In genomic region chr2:115516824-115517223, GRCm38 (mm10) we compare ENCODE assay signal across 24 mouse cellular contexts.
A peak's percentile ranks its signal among the peaks of the same experiment; 100 is the strongest.
DNase-seq lines count a peak whose midpoint lies in the region; ATAC-seq and TF ChIP-seq lines count a peak whose summit lies in the region.
"Had no signal": no experiment of that assay in that cellular context is flagged by ENCODE, and none has a peak within 500 bp of the region (broad histone marks: within the 10 kb centered on the region; RNA-seq: fewer than 3 reads in every experiment).

No protein-coding gene starts in this region.

- H3K4me2 ChIP-seq in kidney, embryonic 16.5 days (replicated peaks; ENCODE audit: low read depth, low read length), result no peak overlapping the region
- H3K4me2 ChIP-seq in intestine, embryonic 16.5 days (ENCODE audit: low read depth, low read length), result no peak overlapping the region
- no peak overlapping the region for H3K4me2 ChIP-seq in forebrain, postnatal 0 days (ENCODE audit: low read depth)
- H3K4me2 ChIP-seq: forebrain, embryonic 13.5 days; hindbrain, embryonic 12.5 days; limb, embryonic 12.5 days; liver, embryonic 12.5 days; midbrain, embryonic 11.5 days had no signal

- no peak for TF ChIP-seq POLR2A in brain, embryonic 14.5 days (IDR thresholded peaks at IDR 0.05; ENCODE audit: borderline replicate concordance, extremely low read depth, insufficient read depth, insufficient read length, poor library complexity, severe bottlenecking)

- peak; percentile 31 for DNase-seq in embryo, embryonic 11 days
- DNase-seq in embryo, embryonic 10 days (ENCODE audit: low spot score), result no peak
- no peak for DNase-seq in kidney, postnatal 36 days
- peak; percentile 27 for DNase-seq in brain, embryonic 14.5 days (ENCODE audit: low read depth)
- DNase-seq in testis, postnatal 10 days (ENCODE audit: low spot score), result no peak
- DNase-seq in forebrain, postnatal 0 days, result no peak
- DNase-seq: adrenal gland, postnatal 10 days; cerebellum, adult 11-12 months; cerebellum, postnatal 36 days; gastrocnemius, postnatal 25 days; right cerebral cortex, adult 18-20 months; thymus, adult 18-20 months; thymus, postnatal 4 days had no signal

- H3K9me3 ChIP-seq in kidney, embryonic 16.5 days (ENCODE audit: low read length), result no peaks in the 10 kb centered on the region
- no peaks in the 10 kb centered on the region for H3K9me3 ChIP-seq in intestine, embryonic 16.5 days (ENCODE audit: control insufficient read depth, low read length)
- H3K9me3 ChIP-seq in forebrain, postnatal 0 days (ENCODE audit: low read length), result no peaks in the 10 kb centered on the region
- H3K9me3 ChIP-seq: forebrain, embryonic 13.5 days; hindbrain, embryonic 12.5 days; limb, embryonic 12.5 days; liver, embryonic 12.5 days had no signal

- 38% methylated on average over 2 of the region's 2 CpGs for WGBS in kidney, embryonic 16.5 days
- WGBS in intestine, embryonic 16.5 days, result 57% methylated on average over 2 of the region's 2 CpGs
- WGBS in forebrain, postnatal 0 days, result 50% methylated on average over 2 of the region's 2 CpGs

- no peak overlapping the region for H3K9ac ChIP-seq in kidney, embryonic 16.5 days (replicated peaks; ENCODE audit: low read length)
- no peak overlapping the region for H3K9ac ChIP-seq in intestine, embryonic 16.5 days (ENCODE audit: low read depth, low read length)
- no peak overlapping the region for H3K9ac ChIP-seq in forebrain, postnatal 0 days
- H3K9ac ChIP-seq: forebrain, embryonic 13.5 days; hindbrain, embryonic 12.5 days; limb, embryonic 12.5 days; liver, embryonic 12.5 days had no signal

- no peak for ATAC-seq in kidney, embryonic 16.5 days (ENCODE audit: low FRiP score, low TSS enrichment)
- ATAC-seq in intestine, embryonic 16.5 days, result peak; percentile 29; the same call in 1 of the 2 replicates
- ATAC-seq in forebrain, postnatal 0 days, result no peak
- ATAC-seq: CD4-positive, CD25-positive, alpha-beta regulatory T cell, adult 4 months; forebrain, embryonic 13.5 days; inflammation-experienced regulatory T-cells, adult 6 months; liver, embryonic 12.5 days; lung, postnatal 0 days; Patski had no signal

- peak overlapping the region; percentile 72; the same call in 1 of the 2 replicates for H3K27ac ChIP-seq in kidney, embryonic 16.5 days (ENCODE audit: low read length)
- no peak overlapping the region for H3K27ac ChIP-seq in intestine, embryonic 16.5 days (ENCODE audit: low read length)
- no peak overlapping the region for H3K27ac ChIP-seq in forebrain, postnatal 0 days (ENCODE audit: low read depth, low read length)
- H3K27ac ChIP-seq: hindbrain, embryonic 12.5 days; limb, embryonic 12.5 days; liver, embryonic 12.5 days had no signal

- H3K4me3 ChIP-seq in kidney, embryonic 16.5 days (ENCODE audit: low read length), result no peak overlapping the region
- H3K4me3 ChIP-seq in intestine, embryonic 16.5 days (ENCODE audit: low read length), result no peak overlapping the region
- H3K4me3 ChIP-seq in forebrain, postnatal 0 days (ENCODE audit: low read depth, low read length), result no peak overlapping the region
- H3K4me3 ChIP-seq: forebrain, embryonic 13.5 days; hindbrain, embryonic 12.5 days; limb, embryonic 12.5 days; liver, embryonic 12.5 days had no signal

- no peaks in the 10 kb centered on the region for H3K36me3 ChIP-seq in kidney, embryonic 16.5 days (ENCODE audit: insufficient read depth, low read length)
- no peaks in the 10 kb centered on the region for H3K36me3 ChIP-seq in intestine, embryonic 16.5 days (ENCODE audit: control insufficient read depth, insufficient read depth, low read length)
- H3K36me3 ChIP-seq in forebrain, postnatal 0 days (ENCODE audit: insufficient read depth), result no peaks in the 10 kb centered on the region
- H3K36me3 ChIP-seq: hindbrain, embryonic 12.5 days; limb, embryonic 12.5 days; liver, embryonic 12.5 days had no signal

- no peaks in the 10 kb centered on the region for H3K27me3 ChIP-seq in kidney, embryonic 16.5 days (ENCODE audit: insufficient read depth, low read length)
- H3K27me3 ChIP-seq in intestine, embryonic 16.5 days (replicated peaks; ENCODE audit: control insufficient read depth, insufficient read depth, low read length), result no peaks in the 10 kb centered on the region
- no peaks in the 10 kb centered on the region for H3K27me3 ChIP-seq in forebrain, postnatal 0 days (ENCODE audit: insufficient read depth, low read length)
- H3K27me3 ChIP-seq: forebrain, embryonic 13.5 days; hindbrain, embryonic 12.5 days; liver, embryonic 12.5 days; Patski had no signal

- no peak for TF ChIP-seq CTCF in brain, embryonic 14.5 days (IDR thresholded peaks at IDR 0.05; ENCODE audit: borderline replicate concordance, extremely low read depth, insufficient read depth, insufficient read length)
- no peak for TF ChIP-seq CTCF in forebrain, postnatal 0 days (IDR thresholded peaks at IDR 0.05; ENCODE audit: low read depth)

- peaks cover 29% of the 10 kb centered on the region for H3K4me1 ChIP-seq in kidney, embryonic 16.5 days (ENCODE audit: insufficient read depth, low read length)
- H3K4me1 ChIP-seq in intestine, embryonic 16.5 days (ENCODE audit: control insufficient read depth, insufficient read depth, low read length), result peaks cover 18% of the 10 kb centered on the region
- H3K4me1 ChIP-seq in forebrain, postnatal 0 days (ENCODE audit: insufficient read depth), result peaks cover 9% of the 10 kb centered on the region; the same call in 1 of the 2 replicates

Comparison
In these comparisons a context has a peak if more than half of its experiments do, and no peak if none do; other contexts are left out.
1. DNase-seq: peak in embryo, embryonic 11 days (single experiment) and brain, embryonic 14.5 days (single experiment); none in embryo, embryonic 10 days (single experiment), kidney, postnatal 36 days (0 of 2), testis, postnatal 10 days (single experiment) and forebrain, postnatal 0 days (single experiment).